Mouse (Mus musculus) kidney, adult 2 months (tissue): ENCODE results near the gene 4930438A08Rik. TPM values are rescaled to one million over a fixed set of nuclear protein-coding genes. Genes with fewer than 3 reads are reported as not detected.

Experiments
- DNase-seq: peaks from one replicate; pipeline ENCODE4 v3.0.0; 2021
- H3K27ac ChIP-seq: fragments of 200-500 bp; 2 replicates; pipeline ENCODE4 v1.5.1; 2012; ENCODE audit warnings: low read depth, low read length, control low read depth, inconsistent platforms; ENCODE audit not compliant: insufficient read depth
- H3K27me3 ChIP-seq: fragments of 200-500 bp; replicated peaks from 2 replicates; pipeline ENCODE4 v1.6.1; 2012; ENCODE audit warnings: mild to moderate bottlenecking, moderate library complexity, low read length, inconsistent platforms; ENCODE audit not compliant: control insufficient read depth, insufficient read depth
- H3K36me3 ChIP-seq: fragments of 200-500 bp; 2 replicates; pipeline ENCODE4 v1.6.1; 2012; ENCODE audit warnings: mild to moderate bottlenecking, moderate library complexity, low read length, inconsistent platforms; ENCODE audit not compliant: control insufficient read depth, insufficient read depth
- H3K4me1 ChIP-seq: fragments of 200-500 bp; 2 replicates; pipeline ENCODE4 v1.6.1; 2011; ENCODE audit warnings: low read length; ENCODE audit not compliant: control insufficient read depth, insufficient read depth
- H3K4me3 ChIP-seq: fragments of 200-500 bp; 2 replicates; pipeline ENCODE4 v1.5.1; 2011; ENCODE audit warnings: mild to moderate bottlenecking, low read depth, low read length, control low read depth; ENCODE audit not compliant: insufficient read depth
- CTCF ChIP-seq: fragments of 200-500 bp; conservative IDR thresholded peaks from 2 replicates; pipeline ENCODE4 v1.5.1; 2011; ENCODE audit warnings: low read depth, mild to moderate bottlenecking, control low read depth, low read length, moderate library complexity, mixed read lengths; ENCODE audit not compliant: insufficient read depth, insufficient read length
- POLR2A ChIP-seq: fragments of 200-500 bp; IDR thresholded peaks from one replicate; pipeline ENCODE4 v1.6.1; 2011; ENCODE audit warnings: low read depth, low read length, control low read depth
- WGBS: fragments of 180-500 bp; shearing (Covaris S2); methylation state at CpG from one replicate; pipeline ENCODE4 v1.1.7; 2018; 5-methylcytosine and 5-hydroxymethylcytosine counted together
- polyA plus RNA-seq: library from polyadenylated mRNA; depleted of rRNA; stranded (reverse); fragments of >200 nt; gene quantifications from 2 replicates; pipeline ENCODE4 v1.2.3, GENCODE M21; 2012

The 4930438A08Rik gene
- polyA plus RNA-seq, 1 experiment: not detected

GRCm38 (mm10) chr11:58308661-58309060, 34.1 kb downstream of the 4930438A08Rik start:
- no peaks in the 10 kb centered on the region; the same call in 1 of the 2 replicates for H3K4me1 ChIP-seq
- 93% methylated on average over 9 of the region's 9 CpGs for WGBS
- H3K27me3 ChIP-seq: no peaks in the 10 kb centered on the region
- H3K4me3 ChIP-seq: no peak overlapping the region
- H3K27ac ChIP-seq: no peak overlapping the region
- H3K36me3 ChIP-seq: no peaks in the 10 kb centered on the region
- TF ChIP-seq CTCF (no peak), POLR2A (no peak)
- no peak for DNase-seq

DNA sequence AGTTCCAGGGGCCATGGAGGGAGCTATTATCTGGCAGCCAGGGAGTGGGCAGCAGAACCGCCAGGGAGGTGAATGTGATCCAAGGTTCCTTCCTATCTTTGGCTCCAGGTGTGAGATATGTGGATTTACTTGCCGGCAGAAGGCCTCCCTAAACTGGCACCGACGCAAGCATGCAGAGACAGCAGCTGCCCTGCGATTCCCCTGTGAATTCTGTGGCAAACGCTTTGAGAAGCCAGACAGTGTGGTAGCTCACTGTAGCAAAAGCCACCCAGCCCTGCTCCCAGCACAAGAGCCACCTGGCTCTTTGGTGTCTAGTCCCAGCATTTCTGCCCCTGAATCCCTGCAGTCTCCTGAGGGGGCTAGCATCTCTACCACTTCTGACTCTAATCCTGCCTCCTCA, 39.5 kb downstream of the 4930438A08Rik start:
- 89% methylated on average over 6 of the region's 6 CpGs for WGBS
- TF ChIP-seq CTCF (no peak), POLR2A (no peak)
- Histone ChIP-seq H3K27ac (no peak overlapping the region), H3K4me1 (no peaks in the 10 kb centered on the region), H3K27me3 (no peaks in the 10 kb centered on the region), H3K36me3 (no peaks in the 10 kb centered on the region), H3K4me3 (no peak overlapping the region)
- no peak for DNase-seq

DNA sequence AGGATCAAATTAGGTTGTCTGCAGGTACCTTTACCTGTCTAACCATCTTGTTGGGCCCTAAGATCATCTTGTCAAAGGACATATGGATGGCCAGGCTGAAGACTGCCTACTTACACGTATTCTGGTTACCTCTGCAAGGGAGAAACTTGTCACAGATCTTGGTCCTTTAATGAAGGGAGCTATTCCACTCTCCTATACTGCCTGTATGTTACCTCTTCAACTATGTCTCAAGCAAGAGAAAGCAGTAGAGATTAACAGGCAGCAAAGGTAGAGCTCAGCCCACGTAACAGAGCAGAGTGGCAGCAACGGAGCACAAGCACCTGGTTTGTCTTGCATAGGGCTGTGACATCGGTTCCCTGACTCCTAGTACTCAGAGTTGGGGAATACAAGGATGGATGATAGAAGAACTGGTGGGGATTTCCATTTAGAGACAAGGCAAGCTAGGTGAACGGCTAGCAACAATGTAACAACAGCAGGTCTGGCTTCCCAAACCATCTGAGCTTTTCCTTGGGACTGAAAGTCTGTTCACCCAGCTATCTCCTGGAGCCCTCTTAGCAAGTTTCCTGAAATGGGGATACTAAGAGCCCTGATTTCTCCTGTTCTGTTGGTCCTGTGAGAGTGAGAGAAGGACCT, 41.1 kb downstream of the 4930438A08Rik start:
- Histone ChIP-seq H3K27ac (no peak overlapping the region), H3K4me3 (no peak overlapping the region), H3K4me1 (no peaks in the 10 kb centered on the region), H3K36me3 (no peaks in the 10 kb centered on the region), H3K27me3 (no peaks in the 10 kb centered on the region)
- 94% methylated on average over 5 of the region's 5 CpGs for WGBS
- TF ChIP-seq POLR2A: no peak
- no peak for TF ChIP-seq CTCF
- DNase-seq: no peak

DNA sequence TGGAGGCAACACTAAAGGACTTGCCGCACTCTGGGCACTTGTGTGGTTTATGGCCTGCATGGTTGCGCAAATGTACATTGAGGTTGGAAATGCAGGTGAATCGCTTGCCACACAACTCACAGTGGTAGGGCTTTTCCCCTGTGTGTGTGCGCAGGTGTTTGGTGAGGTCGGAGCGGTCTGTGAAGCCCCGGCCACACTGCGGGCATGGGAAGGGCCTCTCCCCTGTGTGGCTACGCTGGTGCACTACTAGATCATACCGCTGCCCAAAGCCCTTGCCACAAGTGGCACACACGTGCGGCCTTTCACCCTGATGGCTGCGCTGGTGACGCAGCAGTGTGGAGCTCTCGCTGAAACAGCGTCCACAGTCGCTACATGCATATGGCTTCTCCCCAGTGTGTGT, 41.7 kb downstream of the 4930438A08Rik start:
- Histone ChIP-seq H3K36me3 (no peaks in the 10 kb centered on the region), H3K4me3 (no peak overlapping the region), H3K4me1 (no peaks in the 10 kb centered on the region), H3K27me3 (no peaks in the 10 kb centered on the region), H3K27ac (no peak overlapping the region)
- WGBS: 91% methylated on average over 17 of the region's 17 CpGs
- no peak for DNase-seq
- no peak for TF ChIP-seq POLR2A

GRCm38 (mm10) chr11:58316768-58317390, 42.3 kb downstream of the 4930438A08Rik start:
- H3K36me3 ChIP-seq: no peaks in the 10 kb centered on the region

DNA sequence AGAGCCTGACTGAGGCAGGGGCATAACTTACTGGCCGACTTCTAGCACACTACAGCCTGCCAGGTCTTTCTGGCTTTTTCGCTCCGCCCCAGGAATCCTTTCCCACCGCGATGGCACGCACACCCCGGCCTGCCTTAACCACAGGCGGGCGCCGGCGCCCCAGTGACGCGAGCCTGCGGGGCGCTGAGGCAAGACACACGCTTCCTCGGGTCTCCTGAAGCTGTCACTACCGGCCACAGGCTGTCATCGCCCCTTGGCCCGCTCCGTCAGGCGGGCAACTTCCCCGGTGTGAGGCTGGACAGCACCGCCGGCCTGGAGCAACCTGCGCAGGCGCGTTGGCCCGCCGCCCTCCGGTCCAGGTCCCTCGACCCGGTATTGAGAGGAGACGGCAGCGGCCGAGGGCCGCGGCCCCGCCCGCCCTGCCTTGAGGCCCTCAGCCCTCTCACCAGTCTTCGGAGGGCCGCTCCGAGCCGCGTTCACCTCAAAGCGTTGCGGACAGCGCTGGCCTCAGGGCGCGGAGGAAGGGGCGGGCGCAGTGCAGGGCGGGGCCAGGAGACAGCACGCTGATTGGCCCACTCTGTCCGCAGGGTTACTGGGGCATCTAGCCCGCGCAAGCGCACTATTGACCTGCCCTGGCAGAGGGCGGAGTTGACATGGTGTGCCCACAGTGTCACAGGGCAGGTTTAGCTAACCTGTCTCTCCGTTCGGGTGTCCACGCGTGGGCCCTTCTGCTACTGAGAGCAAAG, 48.4 kb downstream of the 4930438A08Rik start:
- H3K27me3 ChIP-seq: no peaks in the 10 kb centered on the region
- under 1% methylated on average over 63 of the region's 63 CpGs for WGBS
- DNase-seq: peak; percentile 99

More at GRCm38 (mm10) chr11:58316768-58317390, 42.3 kb downstream of the 4930438A08Rik start:
- TF ChIP-seq CTCF (no peak), POLR2A (peak; percentile 7)
- Histone ChIP-seq H3K27me3 (no peaks in the 10 kb centered on the region), H3K4me3 (no peak overlapping the region), H3K27ac (no peak overlapping the region), H3K4me1 (peaks cover 1% of the 10 kb centered on the region; the same call in 1 of the 2 replicates)
- 83% methylated on average over 28 of the region's 28 CpGs for WGBS
- no peak for DNase-seq

DNA sequence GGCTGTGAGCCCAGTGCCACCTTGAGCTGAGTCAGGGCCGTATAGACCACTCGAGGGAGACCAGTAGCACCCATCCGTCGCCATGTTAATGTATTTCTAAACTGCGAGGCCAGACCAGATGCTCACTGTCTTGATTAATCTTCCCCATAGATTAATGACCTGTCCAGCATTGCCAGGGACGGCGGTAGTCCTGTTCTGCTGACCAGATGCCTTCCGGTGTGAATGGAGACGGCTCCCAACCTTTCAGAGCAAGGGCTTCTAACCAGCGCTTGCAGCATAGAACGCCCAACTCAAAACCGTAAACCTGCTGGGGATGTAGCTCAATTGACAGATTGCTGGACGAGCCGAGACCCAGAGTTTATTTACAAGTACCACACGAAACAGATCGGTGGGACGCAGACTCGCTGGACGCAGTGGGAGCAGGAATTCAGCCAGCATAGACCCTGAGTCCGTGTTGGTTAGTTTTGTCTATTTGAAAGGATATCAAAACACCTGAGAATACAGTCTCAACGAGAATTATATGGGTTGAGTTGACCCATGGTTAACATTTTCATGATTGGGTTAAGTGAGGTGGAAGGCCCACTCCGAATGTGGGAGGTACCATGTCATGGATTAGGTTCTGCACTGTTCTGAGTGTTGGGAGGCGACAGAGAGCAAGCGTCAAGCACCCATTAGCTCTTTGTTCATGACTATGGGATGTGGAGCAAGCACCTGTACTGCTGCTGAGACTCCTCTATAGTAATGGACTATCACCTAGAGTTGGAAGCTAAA, 49.2 kb downstream of the 4930438A08Rik start:
- 7% methylated on average over 24 of the region's 24 CpGs for WGBS
- no peak for TF ChIP-seq CTCF
- TF ChIP-seq POLR2A: no peak

More for the DNA sequence above, 48.4 kb downstream of the 4930438A08Rik start:
- H3K4me3 ChIP-seq: peak overlapping the region; percentile 77
- H3K36me3 ChIP-seq: no peaks in the 10 kb centered on the region
- peaks cover 10% of the 10 kb centered on the region for H3K4me1 ChIP-seq
- H3K27ac ChIP-seq: peak overlapping the region; percentile 93
- peak; percentile 86 for TF ChIP-seq POLR2A
- 0 out of 2 replicates have a peak, but pooled peaks have one; percentile 0 for TF ChIP-seq CTCF

More for the DNA sequence above, 49.2 kb downstream of the 4930438A08Rik start:
- no peak for DNase-seq
- H3K27me3 ChIP-seq: no peaks in the 10 kb centered on the region
- peak overlapping the region; percentile 77 for H3K4me3 ChIP-seq
- peaks cover 10% of the 10 kb centered on the region for H3K4me1 ChIP-seq
- no peaks in the 10 kb centered on the region for H3K36me3 ChIP-seq
- peak overlapping the region; percentile 93 for H3K27ac ChIP-seq
